Mouse (Mus musculus): ENCODE results near the gene Hoga1. TPM values are rescaled to one million over a fixed set of nuclear protein-coding genes. Genes with fewer than 3 reads are reported as not detected.

Hoga1 gene
- total and polyA plus RNA-seq, 3 experiments = not detected

DNA sequence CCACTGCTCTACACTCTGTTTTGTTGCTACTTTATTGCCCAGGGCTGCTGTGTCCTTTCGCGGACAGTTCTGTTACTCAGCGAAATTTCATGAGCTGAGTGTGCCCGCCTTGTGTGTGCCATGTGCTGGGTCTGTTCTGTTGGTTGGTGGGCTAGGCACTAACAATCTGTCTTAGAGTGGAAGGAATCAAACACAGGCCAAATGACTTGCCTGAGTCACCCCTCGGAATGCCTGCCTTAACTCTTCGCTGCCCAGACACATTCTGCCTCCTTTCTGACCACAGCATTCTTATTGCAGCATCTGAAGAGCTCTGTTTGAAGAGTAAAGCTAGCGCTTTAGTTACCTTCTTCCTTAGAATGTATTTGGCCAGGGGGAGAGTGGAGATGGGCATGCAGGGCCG lies 38.8 kb upstream of the Hoga1 start:
- Histone ChIP-seq H3K4me3 (replicated peaks in 1 of 3; ENCODE audit: low read depth in 2 of 3, low read length in 2 of 3, poor library complexity in 1 of 3) (no peak overlapping the region), H3K79me2 (replicated peaks; ENCODE audit: control insufficient read depth, extremely low read depth, insufficient read depth, poor library complexity, severe bottlenecking) (no peaks in the 10 kb centered on the region), H3K9me3 (replicated peaks; ENCODE audit: low read length) (no peaks in the 10 kb centered on the region), H3K4me1 (ENCODE audit: control insufficient read depth in 1 of 2, insufficient read depth in 2 of 2) (peaks cover 4 to 15% of the 10 kb centered on the region in 2 experiments; a peak in 3 of 4 replicates), H3K27me3 (replicated peaks) (no peaks in the 10 kb centered on the region), H3K27ac (ENCODE audit: insufficient read depth, low read depth) (no peak overlapping the region), H3K36me3 (replicated peaks in 1 of 2; ENCODE audit: control insufficient read depth in 1 of 2, insufficient read depth in 1 of 2, low read length in 1 of 2) (no peaks in the 10 kb centered on the region), H3K9ac (ENCODE audit: insufficient read depth, low read depth) (no peak overlapping the region), H3K4me2 (ENCODE audit: insufficient read depth, low read depth, poor library complexity, severe bottlenecking) (no peak overlapping the region)
- dilution Hi-C loops (cut with MboI; ENCODE audit: extremely low pct_ligation_motif_present, extremely low pct_unique_long_range_greater_than_20kb, low sequenced_read_pairs) = no loop called here
- no peak for DNase-seq (ENCODE audit: extremely low read depth)
- in situ Hi-C loops (cut with MboI; ENCODE audit: low pct_ligation_motif_present, low pct_unique_long_range_greater_than_20kb, low sequenced_read_pairs) = no loop called here
- no peak for TF ChIP-seq NELFE (IDR thresholded peaks at IDR 0.05; ENCODE audit: low read depth, low read length)
- no peak for TF ChIP-seq MAZ (IDR thresholded peaks at IDR 0.05; ENCODE audit: low read depth, low read length)
- TF ChIP-seq ZMIZ1 (IDR thresholded peaks at IDR 0.05; ENCODE audit: low read depth, low read length) = no peak

DNA sequence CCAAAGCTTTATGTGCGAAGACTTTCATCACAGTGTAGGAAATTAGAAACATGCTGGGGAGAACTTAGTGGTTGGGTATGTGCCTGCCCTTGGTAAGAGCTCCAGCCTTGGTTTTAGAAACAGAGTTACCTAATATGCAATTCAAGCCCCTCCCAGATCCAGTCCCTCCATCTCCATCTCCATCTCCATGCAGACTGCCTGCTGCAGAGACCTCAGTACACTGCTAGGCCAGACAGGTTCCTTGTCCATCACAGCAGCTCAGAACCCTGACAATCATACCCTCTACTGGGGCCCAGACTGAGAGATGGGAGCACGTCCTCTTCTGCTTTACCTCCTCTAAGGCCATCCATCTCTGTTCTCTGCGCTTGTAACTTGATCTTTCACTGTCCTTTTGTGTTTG lies 36.8 kb upstream of the Hoga1 start:
- no peak overlapping the region for H3K9ac ChIP-seq (ENCODE audit: insufficient read depth, low read depth)
- no peak overlapping the region for H3K4me3 ChIP-seq (replicated peaks in 1 of 3; ENCODE audit: low read depth in 2 of 3, low read length in 2 of 3, poor library complexity in 1 of 3)
- no peaks in the 10 kb centered on the region for H3K79me2 ChIP-seq (replicated peaks; ENCODE audit: control insufficient read depth, extremely low read depth, insufficient read depth, poor library complexity, severe bottlenecking)
- dilution Hi-C loops (cut with MboI; ENCODE audit: extremely low pct_ligation_motif_present, extremely low pct_unique_long_range_greater_than_20kb, low sequenced_read_pairs) = no loop called here
- H3K27me3 ChIP-seq (replicated peaks) = no peaks in the 10 kb centered on the region
- no peak overlapping the region for H3K27ac ChIP-seq (ENCODE audit: insufficient read depth, low read depth)
- no peak for TF ChIP-seq E2F4 (IDR thresholded peaks at IDR 0.05; ENCODE audit: insufficient replicate concordance, low read depth, low read length)
- no peak for TF ChIP-seq MEF2A (IDR thresholded peaks at IDR 0.05; ENCODE audit: borderline replicate concordance, low read depth, low read length)
- no peak for TF ChIP-seq POLR2AphosphoS2 (IDR thresholded peaks at IDR 0.05; ENCODE audit: low read depth, low read length)
- TF ChIP-seq MAFK (IDR thresholded peaks at IDR 0.05; ENCODE audit: insufficient replicate concordance, low read length) = no peak
- no peak for TF ChIP-seq ZMIZ1 (IDR thresholded peaks at IDR 0.05; ENCODE audit: low read depth, low read length)
- no peak for TF ChIP-seq SIN3A (IDR thresholded peaks at IDR 0.05; ENCODE audit: low read length)
- TF ChIP-seq JUND (conservative IDR thresholded peaks at IDR 0.05; ENCODE audit: low read depth, low read length) = no peak
- no peak for TF ChIP-seq SMC3 (IDR thresholded peaks at IDR 0.05; ENCODE audit: low read depth, low read length)
- TF ChIP-seq RAD21 (IDR thresholded peaks at IDR 0.05; ENCODE audit: low read depth, low read length) = no peak
- no peak for TF ChIP-seq ZKSCAN1 (IDR thresholded peaks at IDR 0.05; ENCODE audit: borderline replicate concordance, low read depth, low read length)
- TF ChIP-seq NRF1 (IDR thresholded peaks at IDR 0.05; ENCODE audit: low read depth, low read length) = no peak
- TF ChIP-seq EP300 (IDR thresholded peaks at IDR 0.05; ENCODE audit: low read length) = no peak
- TF ChIP-seq POLR2A (IDR thresholded peaks at IDR 0.05; ENCODE audit: low read depth, low read length) = no peak
- H3K36me3 ChIP-seq (replicated peaks in 1 of 2; ENCODE audit: control insufficient read depth in 1 of 2, insufficient read depth in 1 of 2, low read length in 1 of 2) = no peaks in the 10 kb centered on the region
- no peaks in the 10 kb centered on the region for H3K9me3 ChIP-seq (replicated peaks; ENCODE audit: low read length)
- no peak for DNase-seq (ENCODE audit: extremely low read depth)
- peaks cover 4 to 13% of the 10 kb centered on the region in 2 experiments; a peak in 3 of 4 replicates for H3K4me1 ChIP-seq (ENCODE audit: control insufficient read depth in 1 of 2, insufficient read depth in 2 of 2)
- H3K4me2 ChIP-seq (ENCODE audit: insufficient read depth, low read depth, poor library complexity, severe bottlenecking) = no peak overlapping the region
- in situ Hi-C loops (cut with MboI; ENCODE audit: low pct_ligation_motif_present, low pct_unique_long_range_greater_than_20kb, low sequenced_read_pairs) = no loop called here

DNA sequence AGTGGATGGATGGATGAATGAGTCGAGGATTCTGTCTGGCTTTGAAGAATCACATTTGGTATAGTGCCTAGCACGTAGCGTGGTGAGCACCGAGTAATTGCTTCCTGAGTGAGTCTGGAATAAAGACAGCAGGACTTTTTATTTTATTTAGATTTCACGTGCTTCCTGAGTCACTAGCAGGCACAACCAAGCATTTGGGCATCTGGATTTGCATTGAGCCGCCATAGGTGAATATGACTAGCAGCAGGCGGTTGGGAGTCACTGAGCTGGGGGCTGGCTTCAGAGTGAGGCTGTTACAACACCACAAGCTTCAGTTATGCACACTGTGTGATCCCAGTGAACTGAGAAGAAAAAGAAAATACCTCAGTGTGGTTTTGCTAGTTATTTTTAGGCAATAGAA lies 36.3 kb upstream of the Hoga1 start:
- TF ChIP-seq ETS1 (conservative IDR thresholded peaks at IDR 0.05; ENCODE audit: low read depth, low read length) = no peak
- TF ChIP-seq NELFE (IDR thresholded peaks at IDR 0.05; ENCODE audit: low read depth, low read length) = no peak
- no peak for TF ChIP-seq IRF4 (IDR thresholded peaks at IDR 0.05; ENCODE audit: low read depth, low read length)
- no peak for TF ChIP-seq KAT2A (IDR thresholded peaks at IDR 0.05; ENCODE audit: insufficient replicate concordance, low read length)
- TF ChIP-seq USF2 (conservative IDR thresholded peaks at IDR 0.05; ENCODE audit: low read depth, low read length) = no peak
- H3K9me3 ChIP-seq (replicated peaks; ENCODE audit: low read length) = no peaks in the 10 kb centered on the region
- dilution Hi-C loops (cut with MboI; ENCODE audit: extremely low pct_ligation_motif_present, extremely low pct_unique_long_range_greater_than_20kb, low sequenced_read_pairs) = no loop called here
- no peaks in the 10 kb centered on the region for H3K36me3 ChIP-seq (replicated peaks in 1 of 2; ENCODE audit: control insufficient read depth in 1 of 2, insufficient read depth in 1 of 2, low read length in 1 of 2)
- in situ Hi-C loops (cut with MboI; ENCODE audit: low pct_ligation_motif_present, low pct_unique_long_range_greater_than_20kb, low sequenced_read_pairs) = no loop called here
- no peaks in the 10 kb centered on the region for H3K27me3 ChIP-seq (replicated peaks)
- no peak overlapping the region for H3K4me2 ChIP-seq (ENCODE audit: insufficient read depth, low read depth, poor library complexity, severe bottlenecking)
- no peak overlapping the region for H3K4me3 ChIP-seq (replicated peaks in 1 of 3; ENCODE audit: low read depth in 2 of 3, low read length in 2 of 3, poor library complexity in 1 of 3)
- DNase-seq (ENCODE audit: extremely low read depth) = no peak
- peaks cover 4 to 13% of the 10 kb centered on the region in 2 experiments; a peak in 3 of 4 replicates for H3K4me1 ChIP-seq (ENCODE audit: control insufficient read depth in 1 of 2, insufficient read depth in 2 of 2)
- no peak overlapping the region for H3K9ac ChIP-seq (ENCODE audit: insufficient read depth, low read depth)
- H3K79me2 ChIP-seq (replicated peaks; ENCODE audit: control insufficient read depth, extremely low read depth, insufficient read depth, poor library complexity, severe bottlenecking) = no peaks in the 10 kb centered on the region
- no peak overlapping the region for H3K27ac ChIP-seq (ENCODE audit: insufficient read depth, low read depth)
